Mouse (Mus musculus): Measurements from ENCODE around the gene Apex1.
"Not testable (repeated sequence)": the region's sequence is repeated elsewhere in the genome, so short reads cannot be mapped to it uniquely, and the experiment has no call there.

Apex1 gene

DNA sequence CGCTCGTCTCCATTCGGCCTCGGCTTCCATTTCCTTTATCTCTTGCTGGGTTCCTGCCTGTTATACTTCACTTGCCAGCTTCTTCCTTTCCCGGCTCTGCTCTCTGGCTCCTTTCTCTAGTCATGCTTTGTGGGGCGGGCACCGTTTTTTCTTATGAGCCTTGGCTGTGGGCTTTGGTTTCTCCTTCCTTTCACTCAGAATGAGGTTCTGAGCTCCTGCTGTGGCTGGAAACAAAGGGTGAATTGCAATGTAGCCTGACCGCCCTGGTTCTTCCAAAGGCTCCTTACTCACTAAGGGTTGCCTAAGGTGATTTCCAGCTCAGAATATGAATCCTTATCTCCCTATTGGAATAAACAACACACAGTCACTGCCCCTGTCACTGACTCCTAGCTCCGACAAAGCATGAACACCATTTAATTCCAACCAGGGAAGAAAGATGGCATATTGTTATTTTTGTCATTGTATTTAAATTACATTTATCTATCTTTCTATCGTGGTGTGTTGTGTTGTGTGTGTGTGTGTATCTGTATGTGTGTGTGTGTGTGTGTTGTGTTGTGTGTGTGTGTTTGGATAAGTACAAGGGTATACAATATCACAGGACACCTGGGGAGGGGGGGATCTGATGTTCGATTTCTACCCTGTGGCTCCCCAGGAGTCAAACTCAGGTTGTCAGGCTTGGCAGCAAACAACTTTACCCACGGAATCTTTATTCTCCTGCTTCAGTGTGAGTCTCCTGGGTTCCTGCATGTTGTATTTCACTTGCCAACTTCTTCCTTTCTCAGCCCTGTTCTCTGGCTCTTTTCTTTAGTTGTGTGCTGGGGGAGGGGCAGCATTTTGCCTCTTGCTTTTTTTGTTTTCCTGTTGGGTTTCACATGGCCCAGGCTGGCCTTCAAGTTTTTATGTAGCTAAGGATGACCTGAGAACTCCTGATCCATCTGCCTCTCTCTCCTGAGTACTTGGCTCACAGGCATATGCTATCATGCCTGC, 45.1 kb downstream of the Apex1 start:
- DNase-seq (ENCODE audit: low read depth, low spot score): no peak

DNA sequence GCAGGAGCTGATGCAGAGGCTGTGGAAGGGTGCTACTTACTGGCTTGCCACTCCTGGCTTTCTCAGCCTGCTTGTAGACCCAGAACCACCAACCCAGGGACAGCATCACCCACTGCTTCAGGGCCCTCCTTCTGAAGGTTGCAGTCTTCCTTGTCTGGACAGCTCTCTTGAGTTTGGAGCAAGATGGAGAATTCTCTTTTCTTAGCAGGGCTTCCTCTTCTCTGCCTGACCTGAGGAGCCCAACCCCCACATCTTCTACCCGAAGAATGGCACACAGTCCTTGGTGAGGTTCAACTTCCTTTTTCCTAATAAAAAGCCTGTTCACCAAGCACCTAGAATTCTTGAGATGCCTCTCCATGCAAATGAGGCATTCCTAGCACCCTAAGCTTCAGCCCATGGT, 46.1 kb downstream of the Apex1 start:
- DNase-seq (ENCODE audit: low read depth, low spot score): no peak

DNA sequence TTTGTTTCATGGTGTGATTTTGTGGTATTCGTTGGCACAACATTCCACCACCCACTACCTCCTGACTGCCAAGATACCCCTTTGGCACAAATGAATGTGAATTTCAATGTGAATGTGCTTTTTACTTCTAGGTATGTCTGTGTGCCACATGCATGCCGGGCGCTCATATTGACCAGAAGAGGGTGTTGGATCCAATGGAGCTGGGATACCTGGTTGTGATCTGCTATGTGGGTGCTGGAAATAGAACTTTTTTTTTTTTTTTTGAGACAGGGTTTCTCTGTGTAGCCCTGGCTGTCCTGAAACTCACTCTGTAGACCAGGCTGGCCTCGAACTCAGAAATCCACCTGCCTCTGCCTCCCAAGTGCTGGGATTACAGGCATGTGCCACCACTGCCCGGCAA, 48.3 kb downstream of the Apex1 start:
- DNase-seq (ENCODE audit: low read depth, low spot score): not testable (repeated sequence)

DNA sequence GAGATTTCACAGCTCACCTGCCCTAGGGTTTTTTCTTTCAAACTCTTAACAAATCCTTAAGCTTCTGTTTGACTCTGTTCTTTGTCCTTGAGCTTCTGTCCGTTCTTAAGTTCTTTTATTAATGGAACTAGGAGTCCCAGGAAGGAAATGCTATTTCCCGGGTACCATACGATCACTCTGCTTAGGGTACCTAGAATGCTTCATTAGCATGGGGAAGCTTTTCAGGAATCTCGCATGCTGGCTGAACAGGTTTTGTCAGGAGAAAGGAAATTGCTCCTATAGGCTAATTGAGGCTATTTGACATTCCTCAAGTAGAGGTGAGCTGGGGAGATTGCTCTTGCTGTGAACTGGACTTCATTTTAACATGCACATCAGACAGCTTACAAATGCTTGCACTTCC, 48.9 kb downstream of the Apex1 start:
- no peak for DNase-seq (ENCODE audit: low read depth, low spot score)

DNA sequence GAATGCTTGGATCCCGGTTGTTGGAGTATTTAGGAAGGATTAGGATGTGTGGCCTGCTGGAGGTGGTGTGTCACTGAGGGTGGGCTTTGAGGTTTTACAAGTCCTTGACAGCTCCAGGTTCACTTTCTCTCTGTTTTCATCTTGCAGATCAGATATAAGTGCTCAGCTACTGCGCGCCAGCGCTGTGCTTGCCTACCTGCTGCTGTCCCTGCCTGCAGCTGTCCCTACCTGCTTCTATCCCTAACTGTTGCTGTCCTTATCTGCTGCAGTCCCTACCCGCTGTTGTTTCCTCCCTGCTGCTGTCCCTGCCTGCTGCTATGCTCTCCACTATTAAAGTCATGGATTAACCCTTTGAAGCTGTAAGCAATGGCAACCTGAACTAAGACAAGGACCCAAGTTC, 50.2 kb downstream of the Apex1 start:
- no peak for DNase-seq (ENCODE audit: low read depth, low spot score)

DNA sequence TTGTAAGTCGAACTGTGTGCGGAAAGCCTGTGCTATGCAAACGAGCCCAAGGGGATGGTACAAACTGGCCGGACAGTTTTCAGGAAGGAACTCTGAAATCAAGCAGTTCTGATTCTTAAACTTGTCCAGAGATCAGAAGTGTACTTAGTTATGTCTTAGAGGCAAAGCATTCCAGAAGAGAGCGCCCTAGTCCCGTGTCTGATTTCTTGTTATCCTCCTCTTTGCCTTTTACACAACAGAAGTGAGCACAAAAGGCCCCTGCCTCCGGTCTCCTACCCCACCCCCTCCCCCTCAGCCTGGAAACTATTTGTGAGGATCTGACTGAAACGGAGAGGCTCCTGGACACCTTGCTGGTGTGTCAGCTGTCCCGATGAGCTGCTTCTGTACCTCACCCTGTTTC, 51.9 kb downstream of the Apex1 start:
- no peak for DNase-seq (ENCODE audit: low read depth, low spot score)
